Mouse (Mus musculus) megakaryocyte progenitor cell, adult 5-6 weeks (primary cell): ENCODE results near the gene 1110051M20Rik. TPM values are rescaled to one million over a fixed set of nuclear protein-coding genes. Genes with fewer than 3 reads are reported as not detected.

ENCODE experiments used
- ATAC-seq: replicated peaks from 2 replicates; pipeline ENCODE4 v1.8.0; 2016; ENCODE audit warnings: mild to moderate bottlenecking, moderate TSS enrichment, inconsistent platforms; ENCODE audit not compliant: poor library complexity
- total RNA-seq, 2 experiments: library from RNA; stranded (forward) in 1 of 2; stranded (reverse) in 1 of 2; fragments of 157-497, 149-512 nt in 1 of 2; fragments of 200-1000 nt in 1 of 2; gene quantifications; 2 replicates each; pipeline versions ENCODE4 v1.2.3 to v1.2.4; 2015 to 2017

1110051M20Rik gene
- total RNA-seq, 2 experiments from 2014 or later = 4.8 to 15.3 TPM

DNA sequence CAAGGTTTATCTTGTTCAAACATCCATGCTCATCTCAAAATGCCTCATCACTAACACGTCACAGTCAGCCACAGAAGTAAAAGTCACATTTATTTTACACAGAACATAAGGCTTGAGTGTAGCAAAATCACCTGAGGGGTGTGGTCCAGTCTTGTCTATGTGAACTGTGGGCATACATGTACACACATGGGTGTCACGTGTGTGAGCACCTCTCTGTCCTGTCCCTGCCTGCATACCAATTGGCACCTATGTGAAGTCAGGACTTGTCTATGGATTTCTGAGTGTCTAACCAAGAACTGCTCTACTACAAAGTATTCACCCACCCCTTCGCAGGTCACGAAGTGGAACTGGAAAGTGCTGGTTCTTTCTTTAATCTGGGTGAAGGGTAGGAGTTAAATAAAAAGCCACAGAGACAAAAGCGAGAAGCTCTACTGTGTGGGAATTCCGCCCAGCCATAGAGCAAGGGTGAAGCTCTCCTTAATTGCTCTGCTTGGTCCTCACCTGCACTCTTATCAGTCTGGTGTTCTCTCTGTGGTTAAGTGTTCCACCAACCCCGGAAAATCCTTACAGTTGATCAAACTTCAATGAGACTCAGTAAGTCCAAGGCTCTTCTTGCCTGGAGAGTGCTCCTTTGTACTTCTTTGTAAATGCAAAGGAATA, 20.3 kb downstream of the 1110051M20Rik start:
- ATAC-seq = no peak

- no peak for ATAC-seq
Observed at GRCm38 (mm10) chr2:91421641-91422040, 22.9 kb downstream of the 1110051M20Rik start.

DNA sequence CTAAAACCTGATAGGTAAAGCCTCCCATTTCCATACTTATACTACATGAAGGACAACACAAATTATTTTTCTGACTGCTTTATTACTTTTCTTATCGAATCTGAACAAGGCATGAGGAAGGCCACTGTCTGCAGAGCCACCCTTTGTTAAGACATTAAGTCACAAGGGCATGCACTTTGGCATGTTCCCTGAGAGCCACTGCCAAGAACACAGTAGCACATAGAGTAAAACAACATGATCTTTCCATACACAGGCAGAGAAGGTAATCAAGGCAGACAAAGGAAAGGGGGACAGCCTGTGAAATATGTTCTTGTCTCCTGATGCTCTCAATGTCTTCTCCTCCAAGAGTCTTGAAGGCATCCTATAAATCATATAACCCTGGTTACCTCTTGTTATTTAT, 30.7 kb downstream of the 1110051M20Rik start:
- ATAC-seq = no peak

DNA sequence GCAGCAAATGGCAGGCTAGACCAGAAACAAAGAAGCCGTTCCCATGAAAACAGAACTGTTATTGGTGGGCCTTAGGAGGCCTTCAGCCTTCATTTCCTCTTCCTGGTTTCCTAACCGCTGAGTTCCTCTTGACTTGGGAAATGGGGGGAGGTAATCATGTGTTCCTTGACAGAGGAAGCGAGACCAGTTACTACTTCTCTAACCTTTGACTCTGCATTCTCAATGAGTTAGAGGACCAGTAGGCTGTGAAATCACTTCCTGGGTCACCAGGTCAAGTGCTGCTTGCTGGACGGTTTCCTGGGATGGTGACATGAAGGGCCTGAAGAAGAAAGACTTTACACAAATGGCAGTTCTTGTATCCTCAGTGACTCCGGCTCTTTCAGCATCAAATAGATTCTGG, 32.1 kb downstream of the 1110051M20Rik start:
- ATAC-seq = peak; percentile 96

- ATAC-seq = no peak
Observed at GRCm38 (mm10) chr2:91411473-91411872, 33.0 kb downstream of the 1110051M20Rik start.

GRCm38 (mm10) chr2:91408031-91408430, 36.5 kb downstream of the 1110051M20Rik start:
- no peak for ATAC-seq

DNA sequence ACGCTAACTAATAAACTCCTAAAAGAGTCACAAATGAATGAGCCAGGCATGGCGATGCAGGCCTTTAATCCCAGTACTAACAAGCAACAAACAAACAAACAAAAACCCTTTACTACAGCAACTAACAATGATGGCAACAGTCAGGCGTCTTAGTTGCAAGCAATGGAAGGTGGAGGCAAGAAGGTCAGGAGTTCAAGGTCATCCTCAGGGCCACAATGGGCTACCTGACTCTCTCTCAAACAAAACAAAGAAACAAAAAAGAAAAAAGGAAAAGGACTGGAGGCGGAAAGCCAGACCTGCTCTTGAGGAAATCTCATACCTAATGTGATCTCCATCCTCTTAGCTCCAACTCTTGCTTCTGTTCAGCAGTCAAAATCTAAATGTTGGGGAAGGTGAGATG, 39.4 kb downstream of the 1110051M20Rik start:
- no peak for ATAC-seq

DNA sequence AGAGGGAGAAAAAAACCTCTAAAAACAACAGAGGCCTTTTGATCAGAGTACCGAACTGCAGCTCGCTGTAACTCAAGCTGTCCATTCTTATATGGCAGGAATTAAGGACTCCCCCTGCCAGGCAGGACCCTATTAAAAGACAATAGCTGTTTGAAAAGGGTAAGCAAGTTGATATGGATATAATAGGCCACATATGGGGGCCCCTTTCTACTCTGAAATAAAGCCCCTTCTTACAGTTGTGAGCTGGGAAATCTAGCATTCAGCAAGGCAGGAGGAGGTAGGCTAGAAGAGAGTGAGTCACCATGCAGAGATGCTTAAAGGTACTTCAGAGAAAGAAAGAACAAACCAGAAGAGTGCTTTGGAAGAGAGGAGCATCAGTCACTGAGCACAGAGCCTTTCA, 44.8 kb downstream of the 1110051M20Rik start:
- ATAC-seq = no peak

DNA sequence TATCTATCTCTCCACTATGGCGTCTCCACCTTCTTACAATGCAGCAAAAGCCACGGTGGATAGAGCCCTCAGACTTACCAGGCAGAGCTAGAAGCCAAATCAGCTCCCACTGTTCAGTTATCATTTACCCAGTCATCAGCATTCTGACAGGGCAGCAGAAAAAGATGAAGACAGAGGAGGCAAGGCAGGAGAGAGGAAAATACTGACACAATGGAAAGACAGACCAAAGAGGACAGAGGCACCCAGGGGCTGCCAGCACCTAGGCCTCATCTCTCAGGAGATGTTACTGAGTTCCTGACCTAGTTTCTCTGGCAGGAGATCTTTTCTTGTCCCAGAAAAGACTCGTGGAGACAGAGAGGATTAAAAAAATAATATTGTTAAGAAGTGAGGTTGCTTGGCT, 45.3 kb downstream of the 1110051M20Rik start:
- ATAC-seq = no peak

- no peak for ATAC-seq
Observed at GRCm38 (mm10) chr2:91394078-91394477, 50.4 kb downstream of the 1110051M20Rik start.

DNA sequence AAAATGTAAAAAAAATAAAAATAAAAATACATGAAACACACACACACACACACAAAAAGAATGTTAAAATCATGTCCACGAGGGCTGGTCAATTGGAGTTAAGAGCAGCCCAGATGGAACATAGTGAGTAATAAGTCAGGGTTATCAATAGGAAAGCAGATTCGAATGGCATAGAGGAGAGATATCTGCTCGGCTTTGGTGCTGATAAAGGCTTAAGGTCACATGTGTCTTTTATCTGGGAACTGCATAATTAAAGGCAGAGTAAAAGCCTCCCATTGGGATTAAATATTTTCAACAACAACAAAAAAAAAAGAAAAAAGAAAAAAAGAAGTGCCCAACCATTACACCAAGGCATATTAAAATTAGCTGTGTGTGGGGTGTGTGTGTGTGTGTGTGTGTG, 55.8 kb downstream of the 1110051M20Rik start:
- peak; percentile 86 for ATAC-seq

GRCm38 (mm10) chr2:91388281-91388680, 56.2 kb downstream of the 1110051M20Rik start:
- ATAC-seq = no peak

DNA sequence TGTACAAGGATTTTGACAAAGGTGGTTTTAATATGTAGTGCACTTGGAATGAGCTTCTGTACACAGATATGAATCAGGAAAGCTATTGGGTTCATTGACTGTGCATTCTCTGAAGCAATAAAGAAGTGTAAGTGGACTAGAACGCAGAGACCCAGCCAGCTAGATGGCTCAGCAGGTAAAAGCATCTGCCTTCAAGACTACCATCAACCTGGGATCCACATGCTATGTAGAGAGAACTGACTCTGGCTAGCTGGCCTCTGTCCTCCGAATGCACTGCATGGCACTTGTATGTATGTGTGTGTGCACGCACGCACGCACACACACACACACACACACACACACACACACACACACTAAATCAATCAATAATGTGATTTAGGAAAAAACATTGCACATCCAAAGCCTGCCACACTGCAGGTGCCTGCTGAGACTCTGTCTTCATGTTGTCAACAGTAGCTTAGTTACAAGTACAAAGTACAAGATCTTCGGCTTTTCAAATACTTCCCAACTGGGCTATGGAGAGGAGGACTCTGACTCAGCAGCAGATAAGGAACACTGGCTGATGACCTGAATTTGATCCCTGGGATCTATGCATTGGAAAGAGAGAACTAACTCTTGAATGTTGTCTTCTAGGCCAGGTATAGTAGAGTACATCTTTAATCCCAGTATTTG, 57.1 kb downstream of the 1110051M20Rik start:
- no peak for ATAC-seq

DNA sequence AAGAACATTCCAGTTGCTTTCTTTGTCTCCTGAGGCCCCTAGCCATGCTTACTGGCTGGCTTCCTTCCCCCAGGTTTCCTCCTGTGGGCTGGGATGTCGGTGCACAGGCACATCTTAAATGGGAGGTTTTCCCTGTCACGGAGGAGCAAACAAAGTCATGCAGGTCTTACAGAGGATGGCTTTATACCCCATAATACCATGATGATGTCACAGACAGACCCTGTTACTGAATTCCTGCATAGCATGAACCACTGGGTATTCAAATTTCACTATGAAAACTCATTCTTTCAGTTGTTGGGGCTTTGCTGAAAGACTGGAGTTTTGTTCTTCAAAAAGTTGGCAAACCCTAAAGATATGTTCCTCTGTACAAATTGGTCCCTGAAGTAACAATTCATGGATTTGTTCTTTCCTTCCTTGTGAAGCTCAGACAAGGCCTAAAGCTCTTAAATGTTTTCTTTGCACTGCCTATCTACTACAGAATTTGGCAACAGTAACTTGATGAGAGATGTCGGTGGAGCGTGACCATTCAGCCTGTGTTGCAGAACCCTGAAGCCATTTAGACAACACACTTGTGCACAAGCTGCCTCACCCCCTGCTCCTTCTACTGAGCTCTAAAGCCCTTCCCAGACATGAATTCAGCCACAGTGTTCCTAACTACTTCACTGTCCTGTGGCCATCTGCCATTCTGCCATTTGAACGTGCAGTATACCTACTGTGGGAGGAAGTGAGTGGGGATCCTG, 57.8 kb downstream of the 1110051M20Rik start:
- no peak for ATAC-seq

GRCm38 (mm10) chr2:91383294-91383693, 61.2 kb downstream of the 1110051M20Rik start:
- ATAC-seq = no peak

DNA sequence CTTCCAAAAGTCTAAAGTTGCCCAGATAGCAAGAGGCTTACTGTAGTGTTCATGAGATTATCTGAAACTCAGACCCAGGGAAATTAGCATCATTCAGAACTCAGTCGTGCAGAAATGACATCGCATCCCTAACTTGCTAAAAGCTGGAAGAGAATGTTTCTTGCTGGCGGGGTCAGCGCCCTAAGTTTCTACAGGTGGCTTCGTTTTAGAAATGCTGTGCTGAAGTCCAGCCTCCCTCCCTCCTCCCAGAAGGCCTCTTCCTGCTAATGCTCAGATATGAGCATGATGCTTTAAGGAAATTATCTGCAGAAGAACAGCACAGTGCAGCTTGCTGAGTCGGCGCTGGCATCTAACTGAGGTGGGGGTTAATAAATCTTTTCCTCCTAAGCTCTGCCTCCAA, 67.5 kb downstream of the 1110051M20Rik start:
- ATAC-seq = no peak

GRCm38 (mm10) chr2:91370314-91370713, 74.2 kb downstream of the 1110051M20Rik start:
- ATAC-seq = no peak

DNA sequence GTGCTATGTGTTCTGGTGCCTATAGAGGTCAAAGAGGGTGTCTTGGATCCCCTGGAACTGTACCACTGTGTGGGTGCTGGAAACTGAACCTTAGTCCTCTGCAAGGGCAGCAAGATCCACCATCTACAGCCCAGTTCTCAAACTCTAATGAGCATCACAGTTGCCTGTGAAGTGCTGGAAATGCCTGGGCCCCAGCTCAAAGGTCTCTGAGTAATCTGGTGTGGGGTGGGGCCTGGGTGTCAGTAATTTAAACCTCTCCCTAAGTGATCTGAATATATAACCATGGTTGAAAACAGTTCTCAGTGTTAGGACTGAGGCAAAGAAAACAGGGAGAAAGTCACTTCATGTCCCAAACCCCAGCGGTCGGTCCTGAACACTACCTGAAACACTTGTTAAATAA, 81.2 kb downstream of the 1110051M20Rik start:
- no peak for ATAC-seq

- ATAC-seq = 0 out of 2 replicates have a peak, but pooled peaks have one; percentile 20
Observed at GRCm38 (mm10) chr2:91361068-91361528, 83.4 kb downstream of the 1110051M20Rik start.

- no peak for ATAC-seq
Observed at GRCm38 (mm10) chr2:91355767-91356166, 88.7 kb downstream of the 1110051M20Rik start.

DNA sequence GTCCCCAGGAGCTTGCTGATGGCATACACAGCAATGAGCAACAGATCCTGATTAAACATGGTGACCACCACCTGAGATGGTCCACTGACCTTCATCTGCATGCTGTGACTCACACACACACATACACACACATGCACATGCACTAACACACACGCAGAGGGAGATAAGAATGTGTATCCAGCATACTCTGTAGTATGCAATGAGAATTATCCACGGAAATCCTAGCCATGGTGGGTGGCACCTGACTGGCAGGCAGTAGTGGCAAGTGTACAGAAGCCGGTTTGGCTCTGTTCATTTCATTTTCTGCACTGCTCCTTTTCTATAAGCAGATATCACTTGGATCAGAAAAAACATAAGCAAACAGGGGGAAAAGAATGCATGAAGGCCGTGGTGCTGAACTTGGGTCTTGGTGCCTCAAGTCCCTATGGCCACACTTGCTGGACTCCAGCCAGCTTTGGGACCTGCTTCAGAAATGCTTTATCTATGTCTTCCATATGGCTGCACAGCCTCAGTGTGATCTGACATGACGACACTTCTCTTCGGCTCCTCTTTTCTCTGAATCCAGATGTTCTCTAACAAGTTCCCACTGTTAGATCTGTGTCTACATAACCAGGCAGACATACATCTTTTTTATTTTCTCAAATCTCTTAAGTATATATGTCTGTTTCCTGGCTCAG, 89.6 kb downstream of the 1110051M20Rik start:
- ATAC-seq = peak; percentile 99
